Mouse (Mus musculus): Measurements from ENCODE around the gene Bin2.

The Bin2 gene

GRCm38 (mm10) chr15:100660306-100660705, 9.0 kb downstream of the Bin2 start:
- in situ Hi-C loops (cut with MboI; ENCODE audit: unreplicated experiment in 2 of 2): no loop called here

DNA sequence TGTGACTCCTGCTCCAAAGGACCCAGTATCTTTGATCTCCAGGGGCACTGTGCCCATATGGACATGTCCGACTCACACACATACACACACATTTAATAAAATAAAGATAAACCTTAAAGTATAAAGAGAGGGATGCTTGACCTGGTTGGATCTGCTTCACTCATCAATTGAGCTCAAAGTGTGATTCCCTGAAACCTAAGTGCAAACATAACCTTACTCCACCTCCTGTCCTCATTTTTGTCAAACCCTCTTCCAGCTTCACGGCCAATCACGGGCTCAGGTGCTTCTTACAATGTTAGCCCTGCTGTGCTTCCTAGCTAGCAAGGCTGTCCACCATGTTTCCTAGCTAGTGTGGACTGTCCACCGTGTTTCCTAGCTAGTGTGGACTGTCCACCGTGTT, 14.2 kb downstream of the Bin2 start:
- in situ Hi-C loops (cut with MboI; ENCODE audit: unreplicated experiment in 2 of 2): no loop called here

DNA sequence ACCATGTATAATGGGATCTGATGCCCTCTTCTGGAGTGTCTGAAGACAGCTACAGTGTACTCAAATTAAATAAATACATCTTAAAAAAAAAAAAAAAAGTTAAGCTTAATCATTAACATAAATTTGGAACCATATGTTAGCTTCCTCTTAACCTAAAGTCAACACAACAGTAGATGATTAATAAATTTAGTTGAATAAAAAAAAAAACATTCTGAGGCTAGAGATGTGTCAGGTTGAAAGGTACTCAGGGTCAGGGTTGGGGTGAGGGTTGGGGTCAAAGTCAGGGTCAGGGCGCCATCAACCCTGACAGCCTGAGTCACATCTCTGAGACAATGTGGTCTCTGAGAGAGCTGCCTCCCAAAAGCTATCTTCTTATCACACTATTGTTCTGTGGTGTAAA, 15.1 kb downstream of the Bin2 start:
- in situ Hi-C loops (cut with MboI; ENCODE audit: unreplicated experiment in 2 of 2): no loop called here

DNA sequence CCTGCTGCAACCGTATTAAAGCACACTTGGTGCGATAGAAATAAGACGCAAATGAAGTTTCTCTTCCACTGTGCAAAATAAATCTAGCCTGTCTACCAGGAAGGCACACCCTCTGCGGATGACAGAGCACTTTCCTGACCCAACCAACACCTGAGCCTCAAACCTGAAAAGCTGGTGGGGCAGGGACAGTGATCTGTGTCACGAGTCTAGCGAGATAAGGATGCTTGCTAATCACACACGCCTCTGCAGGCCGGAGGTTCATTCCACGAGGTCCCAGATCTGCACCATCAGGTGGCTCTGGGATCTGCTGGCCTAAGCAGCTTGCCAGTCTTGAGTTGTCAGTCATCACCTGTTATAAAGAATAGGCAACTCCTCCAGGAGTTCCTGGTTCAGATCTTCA, 17.7 kb downstream of the Bin2 start:
- in situ Hi-C loops (cut with MboI; ENCODE audit: unreplicated experiment in 2 of 2): no loop called here

DNA sequence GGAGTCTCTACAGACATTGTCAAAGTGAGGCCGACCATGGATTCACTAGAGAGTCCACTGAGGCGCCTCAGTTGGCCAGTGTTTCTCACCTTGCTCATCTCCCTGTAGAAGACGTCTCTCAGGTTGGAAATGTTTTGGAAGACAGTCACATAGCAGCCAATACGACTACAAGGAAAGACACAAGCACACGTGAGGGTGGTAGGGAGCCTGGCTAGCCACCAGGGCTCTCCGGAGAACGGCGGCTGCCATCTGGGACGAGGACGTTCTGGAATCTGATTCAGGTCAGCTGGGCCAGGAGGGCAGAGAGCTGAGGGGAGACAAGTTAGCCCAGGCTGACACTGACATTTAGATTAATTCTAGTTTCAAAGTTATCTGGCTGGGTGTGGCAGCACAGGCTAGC, 19.2 kb downstream of the Bin2 start:
- in situ Hi-C loops (cut with MboI; ENCODE audit: unreplicated experiment in 2 of 2): no loop called here

GRCm38 (mm10) chr15:100646161-100646560, 23.2 kb downstream of the Bin2 start:
- in situ Hi-C loops (cut with MboI; ENCODE audit: unreplicated experiment in 2 of 2): no loop called here

DNA sequence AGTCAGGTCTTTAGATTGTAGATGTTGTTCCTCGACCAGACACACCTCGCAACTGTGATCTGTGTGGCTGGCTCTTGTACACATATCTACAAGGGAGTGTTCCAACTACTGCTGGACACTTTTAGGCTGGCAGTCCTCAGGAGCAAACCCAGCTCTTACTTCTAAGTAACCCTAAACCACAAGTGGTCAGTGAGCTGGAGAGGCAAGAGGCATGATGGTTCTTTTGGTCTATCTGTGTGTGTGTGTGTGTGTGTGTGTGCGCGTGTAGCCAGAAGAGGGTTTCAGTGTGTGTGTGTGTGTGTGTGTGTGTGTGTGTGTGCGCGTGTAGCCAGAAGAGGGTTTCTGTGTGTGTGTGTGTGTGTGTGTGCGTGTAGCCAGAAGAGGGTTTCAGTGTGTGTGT, 26.9 kb downstream of the Bin2 start:
- in situ Hi-C loops (cut with MboI; ENCODE audit: unreplicated experiment in 2 of 2): no loop called here

DNA sequence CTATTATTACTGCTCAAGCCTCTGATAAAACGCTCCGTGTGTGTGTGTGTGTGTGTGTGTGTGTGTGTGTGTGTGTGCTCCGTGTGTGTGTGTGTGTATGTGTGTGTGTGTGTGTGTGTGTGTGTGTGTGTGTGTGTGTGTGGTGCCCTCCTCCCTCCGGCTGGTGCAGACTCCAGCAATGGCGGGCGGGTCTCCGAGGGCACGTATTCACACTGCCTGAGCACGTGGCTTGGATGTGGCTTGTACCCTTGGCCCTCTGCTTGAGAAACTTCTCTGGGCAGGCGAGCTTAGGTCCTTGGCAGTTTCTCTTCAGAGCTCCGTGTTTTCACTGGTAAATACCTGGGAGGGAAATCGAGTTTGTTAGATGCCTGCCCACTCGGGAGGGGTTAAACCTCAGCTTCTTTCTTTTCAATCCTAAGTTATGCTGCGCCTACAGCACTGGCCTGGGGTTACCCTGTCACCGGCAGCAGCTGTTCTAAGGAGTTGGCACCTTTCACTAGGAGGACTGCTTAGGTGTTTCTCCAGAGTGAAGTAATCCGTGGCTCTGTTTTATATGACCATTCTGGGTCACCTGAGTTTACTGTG, 28.0 kb downstream of the Bin2 start:
- in situ Hi-C loops (cut with MboI; ENCODE audit: unreplicated experiment in 2 of 2): no loop called here

DNA sequence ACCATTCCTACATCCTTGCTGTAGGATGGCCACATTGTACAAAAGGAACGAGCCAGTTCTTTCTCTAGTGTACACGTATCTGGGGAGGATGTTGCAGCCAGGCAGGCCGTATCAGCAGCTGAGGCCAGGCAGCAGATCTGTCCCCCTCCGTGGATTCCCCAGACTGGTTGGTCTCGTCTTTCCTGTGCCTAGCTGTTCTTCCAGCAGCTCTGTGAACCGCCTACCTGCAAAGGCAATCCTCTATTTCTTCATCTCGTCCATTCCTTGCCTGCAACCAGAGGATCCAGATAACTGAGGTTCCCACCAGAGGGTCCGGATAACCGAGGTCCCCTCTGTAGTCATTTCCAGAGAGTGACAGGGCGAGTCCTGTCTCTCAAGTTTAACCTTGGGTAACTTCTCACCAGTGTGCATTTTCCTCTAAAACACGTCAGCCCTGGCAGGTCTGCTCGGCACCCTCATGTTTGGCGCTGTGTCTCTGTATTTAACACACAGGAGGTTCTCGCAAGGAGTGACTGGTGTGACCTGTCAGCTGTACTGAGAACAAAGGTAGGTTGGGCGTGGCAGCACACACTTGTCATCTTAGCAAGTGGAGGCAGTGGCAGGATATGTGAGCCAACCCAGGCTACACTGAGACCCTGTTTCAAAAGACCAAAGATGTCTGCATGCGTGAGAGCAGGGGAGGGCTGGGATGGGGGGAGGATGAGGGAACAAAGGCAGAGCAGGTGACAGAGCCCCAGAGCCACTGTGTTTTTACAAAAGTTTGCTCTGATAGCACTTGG, 29.2 kb downstream of the Bin2 start:
- in situ Hi-C loops (cut with MboI; ENCODE audit: unreplicated experiment in 2 of 2): no loop called here

DNA sequence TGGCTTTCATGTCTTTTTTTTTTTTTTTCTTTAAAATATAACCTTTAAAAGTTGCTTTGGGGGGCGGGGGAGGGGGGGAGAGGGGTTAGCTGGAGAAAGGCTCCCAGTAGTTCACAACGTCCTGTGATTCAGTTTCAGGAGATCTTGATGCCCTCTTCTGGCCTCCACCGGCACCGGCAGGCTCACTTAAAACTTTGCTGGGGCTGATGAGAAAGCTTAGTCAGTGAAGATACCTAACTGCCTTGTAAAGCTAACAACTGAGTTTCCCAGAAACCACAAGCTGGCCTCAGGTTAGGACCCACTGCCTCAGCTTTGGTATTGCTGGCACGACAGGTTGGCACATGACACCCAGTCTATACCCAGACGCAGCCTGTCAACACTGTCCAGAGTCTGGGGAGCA, 31.7 kb downstream of the Bin2 start:
- in situ Hi-C loops (cut with MboI; ENCODE audit: unreplicated experiment in 2 of 2): no loop called here

GRCm38 (mm10) chr15:100636700-100637501, 32.5 kb downstream of the Bin2 start, which contains the start of gene Smagp:
TSS of gene Smagp (minus strand) at chr15:100636940.
- in situ Hi-C loops (cut with MboI; ENCODE audit: unreplicated experiment in 2 of 2): no loop called here

DNA sequence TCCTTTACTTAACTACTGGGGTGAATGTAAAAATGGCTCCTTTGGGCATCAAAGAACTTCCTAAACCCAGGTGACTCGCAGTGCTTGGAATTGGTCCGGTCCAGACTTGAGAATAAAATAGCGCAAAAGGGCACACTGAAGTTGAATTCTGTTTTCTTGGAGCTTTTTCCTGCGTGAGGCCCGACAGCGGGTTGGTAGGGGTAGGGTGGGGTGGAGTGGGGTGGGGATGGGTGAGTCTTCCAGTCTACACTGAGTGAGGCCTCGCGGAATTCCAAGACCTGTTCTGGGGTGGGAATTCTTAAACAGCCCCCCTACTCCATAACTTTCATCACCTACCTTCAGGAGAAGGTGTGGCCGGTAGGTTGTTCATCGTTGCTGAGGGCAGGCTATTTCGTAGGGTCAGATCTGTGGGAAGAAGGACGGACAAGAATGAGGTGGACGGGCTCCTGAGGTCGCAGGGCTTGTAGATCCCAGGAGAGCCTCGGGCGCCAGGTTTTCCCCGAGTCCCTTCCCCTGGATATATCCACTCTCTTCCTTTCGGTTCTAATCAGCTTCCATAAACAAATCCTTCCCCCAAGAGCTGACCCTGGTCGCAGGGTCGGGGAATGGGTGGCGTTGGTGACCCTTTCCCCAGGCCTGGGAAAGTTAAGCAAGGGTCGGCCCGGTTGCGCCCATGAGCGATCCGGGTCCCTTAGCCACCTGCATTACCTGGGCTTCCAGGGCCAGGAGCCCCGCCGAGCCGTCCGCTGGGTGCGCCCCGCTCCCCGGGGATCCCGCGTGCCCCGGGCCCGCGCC, 33.3 kb downstream of the Bin2 start:
- in situ Hi-C loops (cut with MboI; ENCODE audit: unreplicated experiment in 2 of 2): no loop called here

DNA sequence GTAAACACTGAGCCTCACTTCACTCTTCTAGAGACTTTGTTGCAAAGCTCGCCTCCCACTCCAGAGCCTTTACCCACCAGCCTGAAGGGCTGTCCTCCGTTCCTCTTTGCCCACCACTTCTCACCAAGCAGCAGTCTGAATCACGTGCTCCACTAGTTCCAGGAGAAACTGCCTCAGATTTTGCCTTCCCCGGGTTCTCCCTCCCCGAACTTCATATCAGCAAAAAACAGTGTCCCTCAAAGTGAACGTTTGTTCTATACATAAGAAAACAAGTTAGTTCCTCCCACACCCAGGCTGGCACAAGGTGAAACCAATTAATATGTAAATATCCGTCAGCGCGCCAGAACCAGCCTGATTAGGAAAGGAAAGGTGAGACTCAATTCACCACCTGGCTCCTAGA, 34.1 kb downstream of the Bin2 start:
- in situ Hi-C loops (cut with MboI; ENCODE audit: unreplicated experiment in 2 of 2): no loop called here

DNA sequence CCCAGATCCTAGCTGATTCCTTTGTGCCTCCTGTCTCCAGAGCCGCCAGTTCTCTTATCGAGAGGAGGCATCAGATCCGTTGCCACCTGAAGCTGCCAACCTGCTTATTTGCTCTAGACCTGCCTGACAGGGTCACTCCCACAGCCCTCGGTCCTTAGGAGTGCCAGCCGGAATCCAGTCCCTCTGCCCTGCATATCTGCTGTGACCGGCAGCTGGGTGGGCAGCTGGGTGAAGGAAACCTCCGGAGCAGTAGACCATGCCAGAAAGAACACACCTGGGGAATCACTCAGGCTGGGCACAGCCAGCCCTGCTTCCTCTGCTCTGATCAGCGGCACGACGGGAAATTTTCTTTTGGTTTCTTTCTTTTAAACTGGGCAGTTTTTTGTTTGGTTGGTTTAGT, 36.0 kb downstream of the Bin2 start:
- in situ Hi-C loops (cut with MboI; ENCODE audit: unreplicated experiment in 2 of 2): no loop called here

DNA sequence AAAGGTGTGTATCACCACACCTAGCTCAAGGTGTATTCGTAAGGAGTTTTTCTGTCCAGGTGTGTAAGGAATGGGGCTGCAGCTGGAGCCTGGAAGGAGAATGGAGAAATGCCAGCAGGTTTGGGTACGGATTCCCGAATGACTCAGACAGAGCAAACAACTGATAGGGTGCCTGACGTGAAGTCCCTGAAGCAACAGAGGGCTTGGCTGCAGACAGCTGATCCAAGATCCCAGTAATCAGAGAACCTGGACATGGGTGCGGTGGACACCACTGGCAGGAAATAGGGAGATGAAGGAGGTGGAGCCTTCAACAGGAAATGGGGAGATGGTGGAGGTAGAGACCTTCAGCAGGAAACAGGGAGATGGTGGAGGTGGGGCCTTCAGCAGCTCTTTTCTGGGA, 37.0 kb downstream of the Bin2 start:
- in situ Hi-C loops (cut with MboI; ENCODE audit: unreplicated experiment in 2 of 2): no loop called here

- in situ Hi-C loops (cut with MboI; ENCODE audit: unreplicated experiment in 2 of 2): no loop called here
Measured at GRCm38 (mm10) chr15:100631454-100632170, 37.7 kb downstream of the Bin2 start.

DNA sequence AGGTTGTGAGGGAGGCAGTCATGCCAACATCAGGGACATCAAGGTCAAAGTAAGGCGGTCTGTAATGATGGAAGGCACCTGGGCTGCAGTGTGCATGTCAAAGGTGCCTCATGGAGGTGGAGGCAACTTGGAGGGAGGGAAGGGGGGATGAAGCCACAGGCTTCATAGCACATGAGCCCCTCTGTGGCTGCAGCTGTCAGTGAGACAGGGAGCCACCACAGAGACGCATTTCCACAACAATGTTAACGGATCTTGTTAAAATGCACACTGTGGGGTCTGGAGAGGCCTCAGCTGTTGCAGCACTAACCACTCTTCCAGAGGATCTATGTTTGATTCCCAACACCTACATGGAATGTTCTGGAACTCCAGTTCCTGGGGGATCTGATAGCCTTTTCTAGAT, 39.2 kb downstream of the Bin2 start:
- in situ Hi-C loops (cut with MboI; ENCODE audit: unreplicated experiment in 2 of 2): no loop called here

DNA sequence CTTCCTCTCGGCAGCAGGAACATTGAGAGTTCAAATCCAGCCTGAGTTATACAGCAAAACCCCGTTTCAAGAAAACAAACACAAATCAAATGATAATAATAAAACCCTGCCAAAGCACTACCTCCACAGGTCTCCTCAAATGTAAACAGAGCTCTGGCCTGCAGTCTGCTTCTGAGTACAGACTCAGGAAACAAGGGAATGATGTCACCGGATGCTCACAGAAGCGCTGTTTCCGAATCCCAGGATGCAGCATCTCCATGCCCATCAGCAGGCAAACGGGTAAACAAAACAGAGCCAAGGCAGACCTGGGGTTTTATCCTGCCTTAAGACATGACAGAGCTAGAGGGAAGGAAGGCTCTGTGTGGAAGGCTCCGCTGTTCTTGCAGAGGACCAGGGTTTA, 40.6 kb downstream of the Bin2 start:
- in situ Hi-C loops (cut with MboI; ENCODE audit: unreplicated experiment in 2 of 2): no loop called here

- in situ Hi-C loops (cut with MboI; ENCODE audit: unreplicated experiment in 2 of 2): no loop called here
Measured at GRCm38 (mm10) chr15:100627774-100628370, 41.5 kb downstream of the Bin2 start.

DNA sequence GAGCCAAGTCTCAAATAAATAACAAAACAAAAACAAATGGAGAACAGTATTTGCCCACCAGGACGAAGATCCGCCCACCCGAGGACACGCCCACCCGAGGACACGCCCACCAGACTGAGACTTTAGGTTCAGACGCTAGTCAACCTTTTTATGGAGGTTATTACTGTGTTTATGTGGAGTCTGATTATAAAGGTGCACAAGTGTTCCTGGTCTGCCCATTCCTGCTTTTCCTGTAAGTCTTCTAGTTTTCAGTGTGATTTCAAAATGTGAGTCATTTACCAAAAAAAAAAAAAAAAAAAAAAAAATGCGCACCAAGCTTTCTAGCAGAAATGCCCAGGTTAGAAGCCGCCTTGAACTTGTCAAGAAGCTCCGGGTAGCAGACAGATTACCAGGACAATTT, 42.1 kb downstream of the Bin2 start:
- in situ Hi-C loops (cut with MboI; ENCODE audit: unreplicated experiment in 2 of 2): no loop called here

Measured in v-Abl transformed pro-B cells (cell line).